Mouse (Mus musculus): ENCODE results near the gene Syk.

Gene Syk

DNA sequence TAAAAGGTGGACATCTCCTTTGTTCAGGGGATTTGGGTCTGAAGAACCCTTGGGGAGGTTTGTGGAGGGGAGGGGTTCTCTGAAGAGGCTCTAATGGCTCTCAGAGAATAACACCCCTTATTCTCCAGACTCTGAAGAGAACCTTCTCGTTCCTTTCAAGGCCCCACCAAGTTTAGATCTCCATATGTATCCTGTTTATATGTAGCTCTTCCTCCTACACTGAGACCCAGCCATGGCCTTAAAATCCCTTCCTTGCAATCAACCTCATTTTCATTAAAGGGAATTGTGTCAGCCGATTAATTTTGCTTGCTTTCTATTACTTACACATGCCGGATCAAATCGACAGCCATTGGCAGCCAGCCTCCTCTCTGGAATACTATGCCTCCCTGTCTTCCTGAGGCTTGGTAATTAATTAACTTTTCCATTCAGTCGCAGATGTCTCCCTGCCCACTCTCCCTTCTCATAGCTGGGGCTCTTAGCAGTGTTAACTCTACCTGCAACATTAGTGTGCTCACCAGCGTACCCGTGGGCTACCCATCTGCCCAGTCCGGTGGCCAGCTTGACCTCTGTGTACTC lies 13.7 kb upstream of the Syk start:
- DNase-seq (ENCODE audit: low spot score): no peak

DNA sequence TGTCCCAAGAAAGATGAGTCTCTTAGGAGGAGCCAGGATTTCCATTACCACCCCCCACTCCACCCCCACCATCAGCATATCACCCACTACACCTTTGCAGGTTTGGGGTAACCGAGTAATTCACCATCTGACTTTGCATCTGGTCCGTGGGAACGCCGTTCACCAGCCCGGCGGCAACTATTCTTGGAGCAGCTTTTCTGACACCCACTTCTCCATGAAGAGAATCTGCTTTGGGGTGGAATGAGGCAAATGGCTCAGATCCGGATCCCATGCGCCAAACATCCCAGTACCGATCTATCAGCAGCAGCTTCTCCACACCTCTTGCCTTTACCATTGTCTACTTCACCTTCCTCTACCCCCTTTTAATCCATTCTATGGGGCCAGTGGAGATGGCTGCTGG lies 12.7 kb upstream of the Syk start:
- DNase-seq (ENCODE audit: low spot score): no peak

DNA sequence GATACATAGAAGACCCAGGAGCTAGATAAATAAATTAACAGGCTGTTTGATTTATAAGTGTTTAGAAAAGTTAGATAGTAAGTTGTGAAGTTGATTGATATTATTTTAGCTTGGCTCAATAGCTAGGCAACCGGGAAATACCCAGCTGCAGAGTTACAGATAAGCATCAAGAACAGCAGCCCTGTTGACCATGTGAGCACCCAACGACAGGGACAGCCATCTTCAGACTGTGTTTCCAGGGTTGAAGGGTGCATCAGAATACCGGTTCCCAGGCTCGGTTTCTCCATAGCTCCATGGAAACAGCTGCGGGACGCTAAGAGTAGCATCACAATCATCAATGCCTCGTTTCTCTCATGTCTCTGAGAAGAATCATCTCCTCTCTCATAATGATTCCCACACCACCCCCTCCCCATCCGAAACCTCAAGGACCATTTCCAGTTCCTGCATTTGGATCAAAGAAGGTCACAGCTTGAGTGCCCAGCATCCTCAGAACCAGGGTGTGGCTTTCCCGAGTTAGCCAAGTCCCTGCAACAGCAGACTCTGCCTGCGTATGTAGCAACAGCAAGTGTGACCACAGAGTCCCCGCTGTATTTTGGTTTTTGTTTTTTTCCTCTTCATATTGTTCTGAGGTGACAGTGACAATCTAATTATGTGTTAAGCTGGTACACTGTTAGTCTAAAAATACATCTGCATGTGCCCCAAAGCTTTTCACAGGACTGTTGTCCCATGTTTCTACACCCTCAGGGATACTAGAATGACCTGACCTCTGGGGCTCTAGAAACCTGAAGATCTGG lies 11.2 kb upstream of the Syk start:
- no peak for DNase-seq (ENCODE audit: low spot score)

DNA sequence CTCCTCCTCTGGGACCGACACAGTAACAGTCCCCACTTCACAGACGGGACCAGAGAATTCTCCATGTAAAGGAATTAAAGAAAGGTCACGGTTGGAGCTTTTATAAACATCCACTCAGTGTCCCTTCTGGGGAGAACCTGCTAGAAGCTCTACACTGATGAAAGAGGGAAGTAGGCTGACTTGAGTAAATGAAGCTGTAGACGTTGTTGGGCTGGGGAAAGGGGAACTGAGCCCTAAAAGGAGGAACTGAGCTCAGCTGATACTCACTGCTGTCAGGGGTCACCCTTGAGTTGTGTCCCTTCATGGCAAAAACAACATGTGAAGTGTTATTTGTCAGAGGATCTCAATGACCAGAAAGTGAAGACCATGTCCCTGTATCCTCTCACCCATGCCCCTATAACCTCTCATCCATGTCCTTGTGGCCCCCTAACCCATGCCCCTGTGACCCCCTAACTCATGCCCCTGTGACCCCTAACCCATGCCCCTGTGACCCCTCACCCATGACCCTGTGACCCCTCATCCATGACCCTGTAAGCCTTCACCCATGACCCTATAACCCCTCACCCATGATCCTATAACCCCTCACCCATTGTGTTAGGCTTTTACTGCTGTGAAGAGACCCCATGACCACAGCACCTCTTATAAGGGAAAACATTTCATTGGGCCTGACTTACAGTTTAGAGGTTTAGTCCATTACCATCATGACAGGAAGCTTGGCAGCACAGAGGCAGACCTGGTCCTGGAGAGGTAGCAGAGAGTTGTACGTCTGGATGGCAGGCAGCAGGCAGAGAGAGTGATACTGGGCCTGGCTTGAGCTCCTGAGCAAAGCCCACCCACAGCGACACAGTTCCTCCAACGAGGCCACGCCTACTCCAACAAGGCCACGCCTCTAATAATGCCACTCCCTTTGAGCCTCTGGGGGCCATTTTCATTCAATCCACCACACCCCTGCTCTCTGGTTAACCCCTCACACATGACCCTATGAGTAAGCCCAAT lies 10.2 kb upstream of the Syk start:
- no peak for DNase-seq (ENCODE audit: low spot score)

DNA sequence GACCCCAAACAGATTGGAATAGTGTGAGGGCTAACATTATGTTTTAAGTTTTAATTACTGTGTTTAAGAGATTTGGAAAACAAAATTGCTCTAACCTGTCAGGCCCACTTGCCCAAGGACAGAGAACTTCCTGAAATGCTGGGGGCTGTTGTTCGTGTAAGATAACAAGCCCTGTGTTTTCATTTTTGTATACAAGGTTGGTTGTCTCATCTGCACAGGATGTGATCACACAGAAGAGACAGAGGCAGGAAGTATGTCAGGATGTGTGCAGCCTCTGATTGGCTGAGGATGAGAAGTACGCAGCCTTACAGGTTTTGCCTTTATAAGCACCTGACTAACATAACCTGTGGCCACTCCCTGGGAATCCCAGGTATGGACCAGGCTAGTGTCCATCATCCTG lies 8.7 kb upstream of the Syk start:
- no peak for DNase-seq (ENCODE audit: low spot score)

DNA sequence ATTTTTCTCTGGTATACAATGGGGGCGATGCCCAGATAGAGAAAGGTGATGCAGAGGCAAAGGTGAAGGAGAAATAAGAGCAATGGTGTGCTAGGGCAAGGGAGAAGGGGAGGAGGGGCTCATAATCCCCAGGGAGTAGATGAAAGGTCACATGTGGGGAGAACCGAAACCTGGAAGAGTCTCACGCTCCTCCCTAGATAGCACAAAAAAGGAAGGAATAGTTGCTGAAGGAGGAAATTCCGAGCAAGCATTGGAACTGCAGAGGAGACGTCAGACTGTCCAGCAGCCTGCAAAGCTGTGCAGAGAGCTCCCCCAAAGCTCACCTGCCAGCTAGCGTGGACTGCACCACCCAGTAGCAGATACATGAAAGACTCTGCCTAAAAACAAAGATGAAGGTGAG lies 7.5 kb upstream of the Syk start:
- DNase-seq (ENCODE audit: low spot score): no peak

DNA sequence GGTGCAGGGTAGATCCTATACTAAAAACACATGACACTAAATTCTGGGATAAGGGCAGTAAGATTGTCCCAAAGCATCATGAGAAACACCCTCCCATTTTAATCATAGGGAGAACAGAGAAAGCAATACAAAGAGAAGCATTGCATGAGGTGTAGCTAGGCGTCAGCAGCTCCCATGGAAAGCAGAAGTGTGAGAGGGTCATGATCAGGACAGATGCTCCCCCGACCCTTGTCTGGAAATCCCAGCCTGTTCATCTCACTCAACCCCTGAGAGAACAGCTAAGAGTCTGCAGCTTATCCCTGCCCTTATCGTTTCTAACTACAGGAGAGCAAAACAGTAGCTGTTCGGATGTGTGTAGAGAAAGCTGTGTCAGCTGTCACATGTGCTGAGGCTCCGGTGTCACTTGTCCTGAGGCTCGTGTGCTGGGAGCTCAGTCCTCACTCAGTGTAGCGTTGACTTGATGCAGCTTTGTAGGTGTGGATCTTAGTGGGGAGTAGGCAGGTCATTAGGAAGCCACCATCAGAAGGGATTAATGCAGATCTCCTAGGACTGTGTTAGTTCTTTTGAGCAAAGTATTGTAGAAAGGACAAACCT lies 6.9 kb upstream of the Syk start:
- DNase-seq (ENCODE audit: low spot score): no peak

DNA sequence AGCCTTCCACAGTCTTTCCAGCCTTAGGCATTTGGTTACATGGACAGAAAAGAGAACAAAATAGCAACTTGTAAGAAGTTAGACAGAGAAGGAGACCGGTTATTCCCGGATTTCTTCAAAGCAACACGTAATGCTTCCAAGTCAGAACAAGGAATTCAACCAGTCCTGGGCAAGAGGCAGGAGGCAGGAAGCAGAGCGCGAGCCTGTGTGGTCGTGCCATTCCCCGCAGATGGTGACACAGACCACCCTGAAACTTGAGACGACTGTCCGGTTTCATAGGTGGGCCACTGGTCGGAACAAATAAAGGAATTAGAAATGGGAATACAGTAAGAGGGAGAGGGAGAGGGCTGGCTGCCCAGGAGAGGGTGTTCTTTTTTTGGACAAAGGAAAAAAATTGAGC lies 6.1 kb upstream of the Syk start:
- DNase-seq (ENCODE audit: low spot score): no peak

DNA sequence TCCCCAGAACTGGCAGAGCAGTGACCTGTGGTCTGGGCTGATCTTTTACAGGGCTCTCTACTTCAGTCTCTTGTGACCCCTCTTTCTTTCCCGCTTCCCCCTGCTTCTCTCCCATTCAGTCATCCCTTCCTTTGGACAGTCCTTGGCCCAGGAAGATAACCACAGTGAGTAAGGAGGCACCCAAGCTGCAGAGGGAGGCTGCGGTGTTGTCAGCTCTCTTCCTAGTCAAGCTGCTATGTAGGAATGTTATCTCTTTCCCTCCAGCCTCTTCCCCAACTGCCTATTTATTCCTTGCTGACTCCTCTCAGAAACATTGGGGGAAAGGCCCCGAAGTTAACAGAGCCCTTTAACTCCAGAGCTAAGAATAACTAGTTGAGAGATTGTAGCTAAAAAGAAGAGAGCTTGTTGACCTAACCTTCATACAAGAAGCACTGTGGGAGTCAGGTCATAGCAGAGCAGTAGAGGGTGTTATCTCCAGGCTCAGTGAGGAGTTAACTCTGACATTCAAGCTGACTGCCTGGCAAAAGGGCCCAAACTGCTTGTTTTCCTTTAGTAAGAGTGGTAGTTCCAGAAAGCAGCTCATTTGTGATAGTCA lies 5.5 kb upstream of the Syk start:
- no peak for DNase-seq (ENCODE audit: low spot score)

DNA sequence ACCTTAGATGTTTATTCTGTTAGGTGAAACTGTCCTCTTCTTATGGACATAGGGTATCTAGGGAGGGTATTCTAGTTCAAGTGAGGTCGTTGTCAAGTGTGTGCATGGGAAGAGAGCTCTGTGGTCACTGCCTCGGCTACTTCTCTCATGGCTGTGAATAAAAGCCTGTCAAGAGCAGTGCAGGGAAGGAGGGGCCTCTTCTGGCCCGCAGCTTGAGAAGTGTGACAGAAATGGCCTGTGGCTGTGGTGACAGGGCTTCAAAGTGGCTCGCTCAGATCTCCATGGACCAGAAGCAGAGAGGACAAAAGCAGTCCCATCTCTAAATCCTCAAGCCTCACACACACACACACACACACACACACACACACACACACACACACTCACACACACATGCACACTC lies 5.0 kb upstream of the Syk start:
- DNase-seq (ENCODE audit: low spot score): no peak

DNA sequence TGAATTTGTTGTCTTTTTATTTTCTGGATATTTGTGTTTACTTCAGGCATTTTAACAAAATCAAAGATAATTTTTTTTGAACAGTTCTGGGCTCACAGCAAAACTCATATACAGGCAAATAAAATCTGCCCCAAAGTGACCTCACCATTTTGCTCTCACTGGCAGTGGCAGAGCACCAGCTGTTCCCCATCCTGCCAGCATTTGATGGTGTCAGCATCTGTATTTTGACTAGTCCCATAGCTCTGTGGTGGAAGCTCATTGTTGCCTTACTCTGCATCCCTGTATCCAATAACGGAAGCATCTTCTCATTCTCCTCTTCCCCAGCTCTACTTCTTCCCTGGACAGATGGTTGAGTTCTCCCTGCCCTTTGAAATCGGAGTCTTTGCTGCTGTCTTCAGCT lies 4.2 kb upstream of the Syk start:
- no peak for DNase-seq (ENCODE audit: low spot score)

DNA sequence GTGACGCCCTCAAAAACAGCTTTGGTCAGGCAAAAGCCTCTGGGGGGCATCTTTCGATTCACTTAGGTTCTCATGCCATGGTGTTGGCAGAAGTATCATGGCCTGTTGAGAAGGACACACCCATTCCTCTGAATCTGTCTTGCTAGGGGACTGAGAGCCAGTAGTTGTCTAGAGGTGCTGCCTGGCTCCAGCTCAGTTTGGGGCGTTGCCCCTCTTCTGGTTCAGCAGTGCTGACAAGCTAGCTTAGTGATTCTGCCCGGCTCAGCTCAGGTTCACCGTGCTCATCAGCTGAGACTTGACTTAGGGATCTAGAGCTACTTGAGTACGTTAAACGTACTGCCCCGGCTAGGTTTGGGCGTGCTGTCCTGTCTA lies 481 bp upstream of the Syk start:
- DNase-seq (ENCODE audit: low spot score): no peak

DNA sequence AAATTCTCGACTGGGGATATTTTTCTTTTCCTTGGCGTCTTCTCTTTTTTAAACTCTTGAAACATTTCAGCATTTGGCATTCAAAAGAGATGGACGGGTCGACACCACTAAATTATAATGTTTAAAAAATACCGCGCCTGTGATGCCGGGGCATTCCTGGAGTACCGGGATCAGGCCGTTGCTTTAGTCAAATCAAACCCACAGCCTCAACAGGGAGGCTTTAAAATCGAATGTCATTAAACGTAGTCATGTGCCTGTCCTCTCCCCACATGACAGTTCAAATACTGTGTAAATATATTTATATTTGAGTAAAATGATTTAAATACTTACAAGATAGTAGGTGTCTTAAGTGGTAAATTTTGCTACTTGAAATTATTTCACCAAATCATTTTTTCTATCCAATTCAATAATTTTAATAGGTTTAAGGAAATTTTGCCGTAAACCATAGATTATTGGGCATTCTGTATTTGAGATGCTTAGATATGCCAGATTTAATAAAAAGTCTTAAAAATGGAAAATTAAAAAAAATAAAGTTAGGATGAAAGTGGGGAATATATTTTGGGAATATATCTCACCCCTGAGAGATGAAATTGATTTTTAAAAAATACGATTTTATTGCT lies 1.1 kb downstream of the Syk start:
- DNase-seq (ENCODE audit: low spot score): no peak

DNA sequence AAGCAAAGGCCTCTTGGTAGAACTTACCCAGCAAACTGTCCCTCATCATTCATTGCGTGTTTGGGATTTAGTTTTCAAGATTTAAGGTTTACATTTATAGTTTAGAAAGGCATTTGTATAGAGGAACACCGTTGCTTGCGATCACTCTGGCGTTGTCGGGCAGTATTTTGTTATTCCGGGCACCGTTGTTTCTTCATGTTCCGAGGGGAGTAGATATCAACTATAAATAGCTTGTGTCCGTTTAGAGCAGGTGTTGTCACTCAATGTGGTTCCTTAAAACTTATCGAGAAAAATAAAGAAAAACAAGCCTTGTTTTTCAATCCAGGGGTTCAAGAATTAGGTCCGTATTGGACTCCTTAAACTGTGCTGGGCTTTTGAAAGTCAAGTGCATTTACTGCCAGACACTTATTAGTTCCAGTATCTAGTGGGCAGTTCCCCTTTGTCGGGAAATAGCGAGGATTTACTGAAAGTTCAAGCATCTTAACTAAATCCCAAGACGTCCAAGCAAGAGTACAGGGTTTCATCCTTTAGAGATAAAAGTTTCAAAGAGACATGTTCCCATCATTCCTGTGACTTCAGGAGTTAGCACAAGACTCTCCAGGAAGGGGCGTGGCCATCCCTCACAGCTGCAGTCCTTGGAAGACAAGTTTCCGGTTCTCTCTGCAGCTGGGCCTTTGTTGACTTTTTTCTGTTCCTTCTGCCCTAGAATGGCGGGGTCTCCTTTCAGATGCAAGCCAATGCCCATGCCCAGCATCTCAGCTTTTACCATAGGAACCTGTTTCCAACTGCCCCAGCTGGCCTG lies 1.9 kb downstream of the Syk start:
- no peak for DNase-seq (ENCODE audit: low spot score)

DNA sequence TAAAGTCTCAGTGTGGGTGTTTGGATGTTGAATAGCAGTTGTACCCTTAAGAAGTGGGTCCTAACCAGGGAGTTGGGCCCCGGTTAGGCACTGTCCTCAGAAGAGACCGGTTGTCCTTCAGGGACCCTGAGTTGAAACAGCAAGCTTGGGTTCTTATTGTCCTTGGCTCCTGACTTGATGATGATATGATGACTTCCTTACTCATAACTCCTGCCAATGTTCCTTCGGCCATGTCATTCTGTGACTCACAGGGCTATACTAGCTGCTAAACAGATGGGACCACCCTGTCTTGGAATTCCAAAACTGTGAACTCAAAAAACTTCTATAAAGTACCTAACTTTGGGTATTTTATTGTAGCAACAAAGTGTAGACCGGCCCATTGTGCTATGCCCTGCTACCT lies 4.8 kb downstream of the Syk start:
- no peak for DNase-seq (ENCODE audit: low spot score)

DNA sequence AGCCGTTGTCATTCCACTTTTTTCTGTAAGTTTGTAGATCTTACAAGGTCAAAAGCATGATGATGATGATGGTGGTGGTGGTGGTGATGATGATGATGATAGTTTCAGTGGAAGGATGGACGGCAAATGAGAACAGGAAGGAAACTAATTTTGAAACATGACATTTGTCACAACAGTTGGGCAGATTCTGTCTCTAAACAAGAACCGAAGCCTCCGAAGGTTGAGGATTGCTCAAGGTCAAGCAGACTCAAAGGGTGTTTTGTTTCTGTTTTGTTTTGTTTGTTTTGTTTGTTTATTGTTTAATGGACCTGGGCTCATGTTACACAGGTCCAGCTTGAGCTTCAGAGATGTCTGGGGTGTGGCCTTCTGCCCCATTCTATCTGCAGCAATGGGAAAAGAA lies 6.1 kb downstream of the Syk start:
- no peak for DNase-seq (ENCODE audit: low spot score)

DNA sequence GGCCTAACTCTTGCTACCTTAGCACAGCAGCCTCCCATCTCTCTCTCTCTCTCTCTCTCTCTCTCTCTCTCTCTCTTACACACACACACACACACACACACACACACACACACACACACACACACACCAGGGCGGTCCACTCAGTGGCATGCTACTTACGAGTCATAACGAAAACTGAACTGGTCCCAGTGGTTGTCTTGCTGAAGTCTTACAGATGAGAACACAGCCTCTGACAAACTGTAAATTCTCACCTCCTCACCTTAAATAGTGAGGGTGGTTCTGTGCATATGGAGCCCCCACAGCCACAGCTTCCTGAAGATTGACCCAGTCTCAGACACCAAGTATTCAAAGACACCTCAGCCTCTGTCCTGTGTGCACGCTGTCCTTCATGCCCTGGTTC lies 8.9 kb downstream of the Syk start:
- no peak for DNase-seq (ENCODE audit: low spot score)

DNA sequence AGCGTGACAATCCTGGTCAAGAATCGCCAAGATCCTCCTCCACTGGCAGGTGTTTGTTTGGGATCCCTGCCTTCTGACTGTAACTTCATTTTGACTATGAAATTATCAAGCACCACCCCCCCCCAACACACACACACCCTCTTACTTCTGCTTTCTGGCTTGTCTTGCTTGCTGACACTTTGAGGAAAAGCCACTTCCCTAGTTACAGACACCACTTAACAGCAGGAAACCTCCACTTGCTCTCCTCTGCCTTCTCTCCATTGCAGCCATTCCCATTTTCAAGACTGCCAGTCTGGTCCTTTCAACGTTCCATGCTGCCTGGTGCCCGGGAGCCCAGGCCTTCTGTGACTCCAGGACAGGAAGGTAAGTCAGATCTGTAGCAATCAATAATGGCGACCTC lies 13.7 kb downstream of the Syk start:
- DNase-seq (ENCODE audit: low spot score): no peak

DNA sequence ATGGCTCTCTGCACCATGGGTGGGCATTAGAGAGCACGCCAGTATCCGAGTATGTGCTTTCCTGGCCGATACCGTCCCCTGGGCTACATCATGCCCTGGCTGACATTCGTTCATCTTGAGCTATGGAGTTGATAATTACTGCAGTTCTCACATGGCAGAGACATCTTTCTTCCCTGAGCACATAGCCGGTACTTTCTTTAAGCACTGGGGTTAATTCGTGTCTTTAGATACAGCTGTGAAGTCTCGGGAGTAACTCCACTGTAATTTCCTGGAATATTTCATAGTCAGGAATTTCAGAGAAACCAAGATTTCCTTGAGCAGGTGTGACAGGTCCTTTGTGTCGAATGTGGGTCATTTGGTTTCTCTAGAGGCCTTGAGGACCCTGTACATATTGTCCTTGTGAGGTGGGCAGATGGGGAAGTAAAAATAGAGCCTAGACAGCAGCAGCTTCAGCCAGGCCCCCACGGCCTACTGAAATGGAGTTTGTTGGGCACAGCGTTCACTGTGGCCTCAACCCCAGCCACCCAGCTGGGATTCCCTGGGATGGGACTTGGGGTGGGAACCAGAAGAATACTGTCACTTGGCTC lies 14.2 kb downstream of the Syk start:
- DNase-seq (ENCODE audit: low spot score): no peak

DNA sequence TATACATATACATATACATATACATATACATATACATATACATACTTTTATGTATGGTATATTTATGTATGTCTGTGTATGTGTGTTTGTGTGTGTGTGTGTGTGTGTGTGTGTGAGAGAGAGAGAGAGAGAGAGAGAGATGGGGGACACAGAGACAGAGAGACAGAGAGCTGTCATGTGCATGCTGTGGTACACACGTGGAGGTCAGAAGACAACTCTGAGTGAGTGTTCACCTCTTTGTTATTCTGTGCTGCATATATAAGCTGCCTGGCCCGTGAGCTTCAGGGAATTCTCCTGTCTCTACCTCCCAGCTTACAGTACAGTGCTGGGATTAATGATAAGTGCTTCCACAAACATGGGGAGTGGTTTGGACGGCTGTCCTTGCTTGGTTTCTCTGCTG lies 15.3 kb downstream of the Syk start:
- no peak for DNase-seq (ENCODE audit: low spot score)

All from ovary, adult 18-20 months (tissue).